Mouse (Mus musculus) midbrain, embryonic 14.5 days (tissue): ENCODE measurements at regions not wholly inside any gene's neighbourhood (a gene's known extent, or its start where the extent isn't known, plus 50 kb on each side); places are given as distances from the start of the nearest gene placed in this dataset.
"Not testable (repeated sequence)": the region's sequence is repeated elsewhere in the genome, so short reads cannot be mapped to it uniquely, and the experiment has no call there.

Source experiments
- ATAC-seq: fragments of 200-750 bp; cut with Nextera tagmentation; 2 replicates; pipeline ENCODE4 v1.8.0; 2017; ENCODE audit warnings: moderate number of reproducible peaks, moderate library complexity; ENCODE audit not compliant: low FRiP score, low TSS enrichment
- DNase-seq: peaks from one replicate; pipeline ENCODE4 v3.0.0-alpha.2; 2015
- H3K27ac ChIP-seq: fragments of 300-500 bp; sonication (generic); replicated peaks from 2 replicates; pipeline ENCODE4 v1.5.1; 2014; ENCODE audit warnings: mild to moderate bottlenecking, low read depth, low read length, moderate library complexity
- H3K27me3 ChIP-seq: fragments of 300-500 bp; sonication (generic); 2 replicates; pipeline ENCODE4 v1.6.1; 2014; ENCODE audit warnings: low read length, control low read depth, mixed read lengths; ENCODE audit not compliant: control insufficient read depth, insufficient read depth
- H3K36me3 ChIP-seq: fragments of 300-500 bp; sonication (generic); 2 replicates; pipeline ENCODE4 v1.6.1; 2014; ENCODE audit warnings: low read length, control low read depth; ENCODE audit not compliant: control insufficient read depth, insufficient read depth
- H3K4me1 ChIP-seq: fragments of 300-500 bp; sonication (generic); 2 replicates; pipeline ENCODE4 v1.6.1; 2014; ENCODE audit warnings: mild to moderate bottlenecking, antibody characterized with exemption, low read length, control low read depth; ENCODE audit not compliant: control insufficient read depth, insufficient read depth
- H3K4me2 ChIP-seq: fragments of 300-500 bp; sonication (generic); 2 replicates; pipeline ENCODE4 v1.6.1; 2014; ENCODE audit warnings: mild to moderate bottlenecking, low read length, moderate library complexity
- H3K4me3 ChIP-seq: fragments of 300-500 bp; sonication (generic); replicated peaks from 2 replicates; pipeline ENCODE4 v1.5.1; 2014; ENCODE audit warnings: low read depth, low read length
- H3K9ac ChIP-seq: fragments of 300-500 bp; sonication (generic); replicated peaks from 2 replicates; pipeline ENCODE4 v1.6.1; 2014; ENCODE audit warnings: mild to moderate bottlenecking, low read length, moderate library complexity
- H3K9me3 ChIP-seq: fragments of 300-500 bp; sonication (generic); 2 replicates; pipeline ENCODE4 v1.6.1; 2016; ENCODE audit warnings: low read length, control low read depth, mixed read lengths; ENCODE audit not compliant: control insufficient read depth
- WGBS: fragments of 180-500 bp; shearing (Covaris S2); extraction: QIAGEN DNeasy Blood & Tissue Kit; methylation state at CpG from one replicate; pipeline ENCODE4 v1.1.7; 2014; 5-methylcytosine and 5-hydroxymethylcytosine counted together

GRCm38 (mm10) chr10:72298824-72299551, 355.7 kb upstream of the Zwint start:
- no peak overlapping the region for H3K9ac ChIP-seq
- H3K4me2 ChIP-seq, result no peak overlapping the region
- WGBS, result 36% methylated on average over 8 of the region's 8 CpGs
- H3K4me1 ChIP-seq, result no peaks in the 10 kb centered on the region
- no peaks in the 10 kb centered on the region for H3K9me3 ChIP-seq
- peak; percentile 23 for DNase-seq
- H3K36me3 ChIP-seq, result no peaks in the 10 kb centered on the region
- H3K27ac ChIP-seq, result no peak overlapping the region
- peak; percentile 17; the same call in 1 of the 2 replicates for ATAC-seq
- no peaks in the 10 kb centered on the region for H3K27me3 ChIP-seq
- H3K4me3 ChIP-seq, result no peak overlapping the region

GRCm38 (mm10) chr10:72309045-72309444, 345.6 kb upstream of the Zwint start:
- WGBS, result 97% methylated on average over 23 of the region's 23 CpGs
- not testable (repeated sequence) for DNase-seq, H3K27me3 ChIP-seq, H3K4me1 ChIP-seq, H3K9me3 ChIP-seq, H3K36me3 ChIP-seq, H3K9ac ChIP-seq, H3K4me2 ChIP-seq, H3K4me3 ChIP-seq, H3K27ac ChIP-seq
- peak; percentile 20; the same call in 1 of the 2 replicates for ATAC-seq

- Histone ChIP-seq H3K36me3 (no peaks in the 10 kb centered on the region), H3K4me1 (no peaks in the 10 kb centered on the region), H3K27me3 (no peaks in the 10 kb centered on the region), H3K9ac (no peak overlapping the region), H3K27ac (no peak overlapping the region), H3K4me2 (no peak overlapping the region), H3K9me3 (no peaks in the 10 kb centered on the region), H3K4me3 (no peak overlapping the region)
- WGBS, result 65% methylated on average over 4 of the region's 4 CpGs
- no peak for ATAC-seq
- DNase-seq, result no peak
These were observed 336.3 kb upstream of the Zwint start for GRCm38 (mm10) chr10:72318308-72318707.

GRCm38 (mm10) chr10:72320307-72320706, 334.3 kb upstream of the Zwint start:
- no peak overlapping the region for H3K4me3 ChIP-seq
- no peaks in the 10 kb centered on the region for H3K27me3 ChIP-seq
- WGBS, result 82% methylated on average over 4 of the region's 4 CpGs
- H3K4me1 ChIP-seq, result no peaks in the 10 kb centered on the region
- DNase-seq (no peak), ATAC-seq (no peak)
- no peaks in the 10 kb centered on the region for H3K36me3 ChIP-seq
- H3K27ac ChIP-seq, result no peak overlapping the region
- no peak overlapping the region for H3K4me2 ChIP-seq
- H3K9ac ChIP-seq, result no peak overlapping the region
- no peaks in the 10 kb centered on the region for H3K9me3 ChIP-seq

GRCm38 (mm10) chr10:72326624-72327023, 328.0 kb upstream of the Zwint start:
- Histone ChIP-seq H3K4me1 (no peaks in the 10 kb centered on the region), H3K4me2 (no peak overlapping the region), H3K36me3 (no peaks in the 10 kb centered on the region), H3K27me3 (no peaks in the 10 kb centered on the region), H3K9ac (no peak overlapping the region), H3K9me3 (no peaks in the 10 kb centered on the region), H3K4me3 (no peak overlapping the region), H3K27ac (no peak overlapping the region)
- DNase-seq, result no peak
- 0 out of 2 replicates have a peak, but pooled peaks have one; percentile 31 for ATAC-seq
- 23% methylated on average over 4 of the region's 4 CpGs for WGBS

DNA sequence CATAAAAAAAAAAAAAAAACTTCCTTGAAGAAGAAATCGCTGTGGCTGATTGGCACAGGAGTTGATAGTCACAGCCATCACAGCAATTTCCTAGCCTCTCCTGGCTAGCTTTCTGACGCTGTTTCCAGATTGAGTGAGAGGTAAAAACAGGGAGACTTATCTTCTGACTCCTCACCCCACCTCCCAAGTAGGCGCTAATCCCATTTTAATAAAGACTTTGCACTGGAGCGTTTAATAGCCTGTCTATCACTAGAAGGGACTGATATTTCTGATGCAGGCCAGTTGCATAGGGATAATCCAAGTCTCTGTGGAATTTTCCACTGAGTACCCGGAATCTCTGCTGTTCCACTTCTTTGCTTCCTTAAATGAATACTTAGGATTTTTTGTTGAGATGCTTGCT, 307.4 kb upstream of the Zwint start:
- H3K9ac ChIP-seq, result no peak overlapping the region
- WGBS, result 15% methylated on average over 5 of the region's 5 CpGs
- ATAC-seq (peak; percentile 46; the same call in 1 of the 2 replicates), DNase-seq (peak; percentile 57)
- no peaks in the 10 kb centered on the region for H3K36me3 ChIP-seq
- H3K4me2 ChIP-seq, result no peak overlapping the region
- H3K4me1 ChIP-seq, result no peaks in the 10 kb centered on the region
- H3K9me3 ChIP-seq, result no peaks in the 10 kb centered on the region
- no peaks in the 10 kb centered on the region for H3K27me3 ChIP-seq
- H3K27ac ChIP-seq, result no peak overlapping the region
- no peak overlapping the region for H3K4me3 ChIP-seq

DNA sequence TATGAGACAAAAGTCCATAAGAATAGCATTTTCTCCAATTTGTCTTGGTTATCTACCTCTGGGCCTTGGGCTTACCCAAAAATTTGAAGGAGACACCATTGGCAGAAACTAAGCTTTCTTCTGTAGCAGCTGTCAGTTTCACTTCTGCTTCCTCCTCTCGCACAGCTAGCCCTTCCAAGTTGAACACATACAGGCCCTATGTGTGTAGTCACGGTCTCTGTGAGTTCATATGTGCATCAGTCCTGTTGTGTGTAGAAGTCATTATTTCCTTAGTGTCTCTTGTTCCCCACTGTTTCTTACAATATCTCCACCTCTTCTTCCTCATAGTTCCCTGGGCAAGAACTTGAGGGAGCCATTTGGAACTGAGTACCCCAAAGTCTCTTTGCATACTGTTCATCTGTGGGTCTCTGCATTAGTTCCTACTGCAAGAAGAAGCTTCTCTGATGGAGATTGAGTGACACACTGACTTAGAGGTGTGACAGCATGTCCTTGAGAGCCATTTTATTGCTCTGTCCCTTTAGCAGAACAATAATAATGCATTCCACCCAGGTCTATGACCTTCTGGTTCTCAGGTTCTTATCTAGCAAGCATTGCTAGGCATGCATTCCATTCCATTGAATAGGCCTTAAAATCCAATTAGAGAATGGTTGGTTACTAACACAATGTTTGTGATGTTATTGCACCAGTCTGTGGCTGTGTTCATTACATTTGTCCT, 306.5 kb upstream of the Zwint start:
- Histone ChIP-seq H3K27ac (no peak overlapping the region), H3K36me3 (no peaks in the 10 kb centered on the region), H3K9me3 (no peaks in the 10 kb centered on the region), H3K4me1 (no peaks in the 10 kb centered on the region), H3K27me3 (no peaks in the 10 kb centered on the region), H3K4me2 (no peak overlapping the region), H3K9ac (no peak overlapping the region), H3K4me3 (no peak overlapping the region)
- DNase-seq (no peak), ATAC-seq (no peak)
- 92% methylated on average over 2 of the region's 2 CpGs for WGBS

- Histone ChIP-seq H3K36me3 (no peaks in the 10 kb centered on the region), H3K27me3 (no peaks in the 10 kb centered on the region), H3K9ac (no peak overlapping the region), H3K4me1 (no peaks in the 10 kb centered on the region), H3K9me3 (no peaks in the 10 kb centered on the region), H3K4me3 (no peak overlapping the region), H3K27ac (no peak overlapping the region), H3K4me2 (no peak overlapping the region)
- no peak for ATAC-seq
- no peak for DNase-seq
These were observed 301.8 kb upstream of the Zwint start for GRCm38 (mm10) chr10:72352810-72353209.

DNA sequence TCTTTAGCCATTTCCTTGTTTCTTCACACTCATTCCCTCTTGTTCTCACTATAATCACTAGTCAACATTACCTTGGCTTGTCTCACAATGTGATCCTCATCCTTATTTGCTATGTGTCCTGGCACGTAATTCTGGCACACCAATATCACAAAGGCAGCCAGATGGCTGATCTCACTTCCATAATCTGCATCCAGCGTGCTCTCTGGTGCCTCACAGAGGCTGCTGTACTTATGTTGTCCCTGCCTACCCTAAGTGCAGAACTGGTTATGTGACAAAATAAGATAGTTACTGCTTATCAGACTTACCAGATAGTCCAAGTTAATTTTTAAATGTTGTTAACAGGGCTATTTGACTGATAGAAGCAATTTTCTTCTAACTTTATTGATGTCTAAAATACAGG, 301.1 kb upstream of the Zwint start:
- Histone ChIP-seq H3K27me3 (no peaks in the 10 kb centered on the region), H3K27ac (no peak overlapping the region), H3K4me3 (no peak overlapping the region), H3K4me1 (no peaks in the 10 kb centered on the region), H3K9me3 (no peaks in the 10 kb centered on the region), H3K9ac (no peak overlapping the region), H3K4me2 (no peak overlapping the region), H3K36me3 (no peaks in the 10 kb centered on the region)
- ATAC-seq (no peak), DNase-seq (no peak)
- WGBS, result 78% methylated on average over 2 of the region's 2 CpGs
